Mouse (Mus musculus): ENCODE results near the gene Col24a1. TPM values are rescaled to one million over a fixed set of nuclear protein-coding genes. Genes with fewer than 3 reads are reported as not detected.

Gene Col24a1
- total RNA-seq, 2 experiments from 2014 or later, result 1.9 to 2.6 TPM

DNA sequence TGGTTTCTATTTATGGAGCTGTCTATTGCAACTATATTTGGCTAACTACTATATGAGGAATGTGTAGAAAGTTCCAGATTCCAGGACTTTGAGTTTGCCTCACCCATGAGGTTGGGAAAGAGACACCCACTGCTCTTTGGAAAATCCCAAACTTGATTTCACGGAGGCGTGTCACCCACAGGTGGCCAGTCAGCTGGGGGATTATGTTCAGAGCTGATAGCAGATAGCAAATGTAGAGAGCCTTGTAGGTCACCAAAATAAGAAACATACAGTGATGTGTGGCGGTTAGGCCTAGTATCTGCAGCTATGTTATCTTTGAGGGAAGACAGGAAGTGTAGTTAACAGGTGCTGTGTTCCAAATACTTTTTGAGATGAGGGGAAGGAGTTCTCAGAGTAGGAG lies 56.4 kb downstream of the Col24a1 start:
- no peak for DNase-seq (ENCODE audit: low spot score in 2 of 2)

DNA sequence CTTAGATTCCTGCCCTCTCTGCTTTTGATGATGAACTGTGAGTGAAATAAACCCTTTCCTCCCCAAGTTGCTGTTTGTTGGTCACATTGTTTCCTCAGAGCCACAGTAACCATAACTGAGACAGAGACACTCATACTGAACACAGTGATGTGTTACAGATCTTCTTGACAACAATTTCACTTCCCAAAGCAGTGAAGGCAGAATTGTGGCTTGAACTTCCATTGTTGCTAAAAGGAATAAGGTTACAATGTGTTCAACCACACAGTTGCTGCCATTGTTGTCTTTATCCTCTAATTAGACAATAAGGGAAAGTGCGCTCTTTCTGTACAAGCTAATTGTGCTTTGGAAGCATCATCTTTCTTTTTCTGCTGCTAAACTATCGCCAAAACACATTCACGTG lies 61.7 kb downstream of the Col24a1 start:
- no peak for DNase-seq (ENCODE audit: low spot score in 2 of 2)

DNA sequence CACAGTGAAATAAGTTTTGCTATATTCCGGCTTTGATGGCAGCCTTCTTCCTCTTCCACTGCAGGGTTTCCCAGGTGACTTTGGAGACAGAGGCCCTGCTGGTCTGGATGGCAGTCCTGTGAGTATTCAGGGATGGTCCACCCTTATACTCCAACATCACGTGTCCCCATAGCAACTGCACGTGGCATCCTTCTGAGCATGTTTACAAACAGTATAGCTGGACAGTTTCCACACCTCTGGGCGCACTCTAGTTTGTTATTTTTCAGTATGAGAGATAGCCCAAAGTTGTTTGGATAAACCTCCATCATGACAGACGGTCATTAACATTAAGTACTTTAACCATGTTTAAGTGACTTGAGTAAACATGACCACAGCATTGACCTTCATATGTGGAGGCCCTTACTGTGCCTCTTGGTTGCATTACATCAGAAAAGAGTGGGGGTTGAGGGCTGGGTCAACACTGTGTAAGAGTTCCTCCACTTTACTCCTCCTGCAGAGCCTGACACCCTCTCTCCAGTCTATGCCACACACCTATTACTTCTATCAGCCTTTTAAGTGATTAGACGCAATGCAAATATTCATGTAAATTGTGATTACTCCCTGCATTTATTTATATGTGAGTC lies 64.7 kb downstream of the Col24a1 start:
- DNase-seq (ENCODE audit: low spot score in 2 of 2), result no peak

DNA sequence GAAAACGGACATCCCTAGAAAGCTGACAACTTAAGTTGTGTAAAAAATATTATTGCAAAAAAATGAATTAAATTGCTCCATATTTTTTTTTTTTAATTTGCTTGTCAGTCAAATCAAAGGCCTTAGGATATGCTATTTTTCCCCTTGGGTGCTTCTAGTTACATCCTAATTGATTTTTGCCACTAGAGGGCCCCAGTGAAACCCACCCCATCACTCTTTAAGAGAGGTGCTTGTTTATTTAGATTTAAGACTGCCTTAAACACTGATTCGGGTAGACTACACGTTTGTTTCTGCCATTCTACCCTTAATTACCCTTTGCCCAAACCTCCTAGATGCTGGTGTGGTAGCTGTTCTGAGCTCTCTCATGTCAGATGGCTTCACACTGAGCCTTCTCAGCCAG lies 73.0 kb downstream of the Col24a1 start:
- DNase-seq (ENCODE audit: low spot score in 2 of 2), result no peak

DNA sequence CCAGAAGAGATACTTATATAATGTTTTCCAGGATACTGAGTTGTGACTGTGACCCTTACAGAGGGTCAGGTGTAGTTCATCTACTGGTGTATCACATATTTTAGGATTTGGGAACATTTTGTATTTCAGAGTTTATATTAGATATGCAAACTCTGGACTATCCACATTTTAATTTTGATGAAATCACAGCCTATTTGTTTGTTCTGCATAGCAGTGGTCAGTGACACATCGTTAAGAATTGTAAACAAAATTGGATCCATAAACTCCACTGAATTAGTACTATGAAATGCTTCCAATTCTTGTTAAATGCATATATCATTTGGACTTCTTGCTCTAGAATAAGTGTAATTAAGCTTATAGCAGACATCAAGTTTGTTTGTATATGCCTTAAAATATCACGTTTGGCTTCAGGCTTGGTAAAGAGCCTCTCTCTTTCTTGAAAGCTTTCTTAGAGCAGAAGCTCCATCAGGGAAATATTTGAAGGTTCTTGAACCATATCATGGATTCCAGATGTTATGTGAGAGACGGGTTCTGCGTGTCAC lies 75.0 kb downstream of the Col24a1 start:
- DNase-seq (ENCODE audit: low spot score in 2 of 2), result no peak

DNA sequence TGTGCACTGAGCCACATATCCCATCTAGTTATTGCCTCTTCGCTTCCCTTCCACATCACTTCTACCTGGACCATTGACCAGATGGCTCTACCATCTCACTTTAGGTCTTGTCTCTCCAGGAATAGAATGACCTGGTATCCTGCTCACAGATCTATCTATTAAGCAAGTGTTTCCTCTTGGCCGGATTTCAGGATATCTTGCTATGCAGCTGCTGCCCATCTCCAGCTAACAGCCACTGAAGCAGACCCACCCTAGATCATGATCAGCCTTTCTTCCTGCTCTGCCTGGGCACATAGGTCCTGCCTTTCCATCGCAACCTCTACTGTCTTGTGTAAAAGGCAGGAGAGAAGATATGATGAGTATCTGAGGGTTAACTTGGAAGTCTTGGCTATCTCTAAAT lies 84.0 kb downstream of the Col24a1 start:
- DNase-seq (ENCODE audit: low spot score in 2 of 2), result no peak

DNA sequence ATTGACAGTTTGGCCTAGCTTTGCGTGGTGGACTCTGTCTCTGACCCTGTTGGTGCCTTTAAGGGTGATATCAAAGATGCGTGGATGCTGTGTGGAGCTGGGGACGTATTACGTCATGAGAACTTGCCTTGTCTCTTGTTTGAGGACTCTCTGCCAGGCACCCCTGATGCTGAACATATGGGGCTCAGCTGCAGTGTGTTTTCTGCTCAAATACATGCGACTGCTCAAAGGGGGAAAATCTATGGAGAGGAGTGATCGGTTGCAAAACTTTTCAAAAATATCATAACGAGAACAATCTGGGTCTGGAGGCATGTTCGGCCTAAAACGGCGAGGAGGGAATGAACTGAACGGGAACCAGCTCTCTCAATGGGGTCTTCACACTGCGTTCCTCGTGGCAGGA lies 90.8 kb downstream of the Col24a1 start:
- DNase-seq (ENCODE audit: low spot score in 2 of 2), result no peak

DNA sequence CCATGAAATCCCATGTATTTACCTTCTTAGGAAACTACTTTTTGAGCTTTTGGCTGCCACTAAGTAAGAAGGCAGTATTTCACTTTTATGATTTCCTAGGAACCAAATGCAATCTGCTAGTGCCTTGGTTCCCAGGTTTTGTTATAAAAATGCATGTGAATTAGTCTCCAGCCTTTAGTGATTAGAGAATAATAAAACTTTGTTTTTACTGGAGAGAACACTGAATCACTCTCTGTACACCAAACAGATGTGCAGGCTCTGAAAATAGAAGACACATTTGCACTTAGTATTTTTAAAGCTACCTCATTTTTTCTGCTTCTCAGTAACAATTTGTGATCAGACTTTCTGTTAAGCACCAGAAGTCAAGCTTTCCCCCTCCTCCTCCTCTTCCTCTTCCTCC lies 94.2 kb downstream of the Col24a1 start:
- DNase-seq (ENCODE audit: low spot score in 2 of 2), result no peak

DNA sequence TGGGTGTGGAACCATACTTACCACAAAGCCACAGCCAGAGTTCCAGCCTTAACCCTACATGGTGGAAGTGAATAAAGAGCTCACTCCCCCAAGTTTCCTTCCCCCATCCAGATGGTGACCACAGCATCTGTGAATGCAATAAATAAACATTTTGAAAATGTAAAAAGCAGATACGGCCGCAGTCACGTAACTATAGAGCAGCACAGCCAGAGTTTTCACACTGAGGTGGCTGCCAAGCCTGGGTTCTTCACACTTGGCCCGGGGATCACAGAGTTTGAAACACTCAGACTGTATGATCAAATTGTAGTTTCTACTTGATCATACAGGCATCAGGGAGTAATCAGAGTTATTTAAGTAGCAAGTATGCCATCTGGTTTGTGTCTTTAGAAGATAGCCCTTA lies 98.4 kb downstream of the Col24a1 start:
- no peak for DNase-seq (ENCODE audit: low spot score in 2 of 2)

DNA sequence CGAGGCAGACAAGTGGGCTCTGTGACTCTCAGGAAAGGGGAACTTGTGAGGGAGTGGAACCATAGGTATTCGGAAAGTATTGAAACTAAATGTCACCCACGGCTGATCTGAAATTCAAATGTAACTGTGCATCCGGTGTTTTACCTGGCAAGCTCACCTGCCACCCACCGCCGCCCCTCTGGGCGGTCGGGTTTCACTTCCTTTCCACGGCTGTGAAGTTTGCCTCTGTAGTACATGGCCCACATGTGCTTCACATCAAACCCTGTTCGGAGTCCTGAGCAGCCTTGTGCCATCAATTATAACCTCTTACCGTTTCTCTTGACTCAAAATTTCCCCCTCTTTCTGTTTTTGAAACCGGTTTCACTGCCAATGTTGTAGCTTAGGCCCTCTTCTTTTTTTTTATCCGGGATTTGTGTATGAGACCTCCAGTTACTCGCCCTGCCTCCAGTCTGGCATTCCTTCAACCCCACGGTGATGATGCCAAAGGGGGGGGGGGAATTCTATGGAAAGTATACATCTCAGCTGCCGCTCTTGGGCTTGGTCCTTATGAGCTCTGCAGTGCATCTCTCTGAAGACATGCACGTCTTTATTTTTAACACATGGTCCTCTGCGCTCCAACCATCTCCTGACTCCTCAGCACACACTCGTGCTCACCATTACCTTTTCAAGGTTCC lies 99.9 kb downstream of the Col24a1 start:
- DNase-seq (ENCODE audit: low spot score in 2 of 2), result no peak

DNA sequence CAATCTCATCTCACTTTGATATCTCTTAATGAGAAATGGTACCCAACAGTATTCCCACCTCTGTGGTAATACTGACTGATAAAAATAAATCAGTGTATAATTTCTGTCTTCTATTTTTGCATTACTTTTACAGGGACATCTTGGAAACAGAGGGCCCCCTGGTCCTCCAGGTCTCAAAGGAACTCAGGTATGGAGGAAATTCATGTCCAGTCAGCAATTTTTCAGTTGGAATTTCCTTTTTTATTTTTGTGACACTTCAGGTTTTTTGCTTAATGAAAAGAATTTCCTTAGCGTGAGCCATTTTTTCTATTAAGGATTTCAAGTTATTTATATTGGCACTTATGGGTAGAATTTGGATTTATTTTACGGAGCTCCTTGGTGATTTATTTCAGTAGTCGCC lies 106.9 kb downstream of the Col24a1 start:
- DNase-seq (ENCODE audit: low spot score in 2 of 2), result no peak

DNA sequence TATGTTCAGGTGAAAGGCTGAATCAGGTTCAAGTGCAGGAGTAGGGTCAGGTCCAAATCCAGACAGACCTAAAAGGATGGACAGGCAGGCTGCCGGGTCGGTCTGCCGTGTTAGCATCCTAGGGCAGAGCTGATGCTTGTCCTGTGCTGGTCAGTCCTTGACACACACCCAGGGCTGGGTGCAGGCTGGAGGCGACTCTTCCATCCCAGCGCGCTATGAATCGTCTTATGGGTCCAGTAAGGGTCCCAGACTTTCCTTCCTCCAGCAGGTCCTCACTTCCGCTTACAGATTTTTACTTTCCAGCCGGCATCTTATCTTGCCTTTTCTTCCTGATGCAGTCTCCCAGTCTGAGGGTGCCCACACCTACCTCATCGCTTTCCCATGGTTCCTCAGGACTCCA lies 110.0 kb downstream of the Col24a1 start:
- DNase-seq (ENCODE audit: low spot score in 2 of 2), result no peak

DNA sequence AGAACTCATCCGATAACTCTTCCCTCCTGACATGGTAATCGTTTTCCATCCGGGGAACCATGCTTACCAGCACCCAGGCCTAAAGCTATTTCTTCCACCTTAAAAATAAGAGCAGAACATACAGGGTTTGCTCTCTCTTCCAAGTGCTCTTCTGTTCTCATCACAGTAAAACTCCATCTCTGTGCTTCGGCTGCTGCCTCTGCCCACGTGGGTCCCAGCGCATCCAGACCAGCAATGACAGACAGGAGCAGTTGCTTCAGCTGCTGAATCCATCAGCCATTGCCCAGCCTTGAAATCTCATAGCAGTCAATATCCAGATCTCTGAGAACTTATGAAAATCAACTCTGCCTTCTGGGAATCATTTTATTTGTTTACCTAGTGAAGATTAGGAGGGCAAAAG lies 110.7 kb downstream of the Col24a1 start:
- no peak for DNase-seq (ENCODE audit: low spot score in 2 of 2)

DNA sequence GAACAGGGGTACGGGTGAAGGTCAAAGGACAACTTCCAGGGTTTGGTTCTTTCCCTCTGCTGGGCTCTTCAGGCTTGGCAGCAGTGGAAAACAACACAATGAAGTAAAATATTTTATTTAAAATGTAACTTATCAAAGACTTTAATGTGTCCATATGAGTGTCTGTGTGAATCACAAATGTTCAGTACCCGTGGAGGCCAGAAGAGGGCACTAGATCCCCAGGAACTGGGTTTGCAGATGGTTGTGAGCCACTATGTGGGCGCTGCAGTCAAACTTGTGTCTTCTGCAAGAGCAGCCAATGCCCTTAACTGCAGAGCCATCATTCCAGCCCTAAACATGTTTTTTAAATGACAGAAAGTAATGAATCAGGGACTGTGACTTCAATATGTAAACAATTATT lies 115.8 kb downstream of the Col24a1 start:
- no peak for DNase-seq (ENCODE audit: low spot score in 2 of 2)

DNA sequence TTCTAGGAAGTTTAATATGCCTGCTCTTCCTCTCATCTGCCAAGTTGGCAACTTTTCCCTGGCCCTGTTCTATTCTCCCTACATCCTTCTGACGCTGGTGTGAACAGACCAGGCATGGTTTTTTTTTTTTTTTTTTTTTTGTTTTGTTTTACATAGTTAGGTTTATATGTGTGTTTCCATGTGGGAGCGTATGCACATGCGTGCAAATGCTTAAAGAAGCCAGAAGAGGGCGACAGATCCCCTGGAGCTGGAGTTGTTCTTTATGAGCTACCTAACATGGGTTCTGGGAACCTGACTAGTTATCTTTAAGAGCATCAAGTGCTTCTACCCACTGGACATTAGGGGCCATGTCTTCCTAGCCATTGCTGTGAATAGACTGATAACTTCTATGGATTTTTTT lies 119.9 kb downstream of the Col24a1 start:
- no peak for DNase-seq (ENCODE audit: low spot score in 2 of 2)

DNA sequence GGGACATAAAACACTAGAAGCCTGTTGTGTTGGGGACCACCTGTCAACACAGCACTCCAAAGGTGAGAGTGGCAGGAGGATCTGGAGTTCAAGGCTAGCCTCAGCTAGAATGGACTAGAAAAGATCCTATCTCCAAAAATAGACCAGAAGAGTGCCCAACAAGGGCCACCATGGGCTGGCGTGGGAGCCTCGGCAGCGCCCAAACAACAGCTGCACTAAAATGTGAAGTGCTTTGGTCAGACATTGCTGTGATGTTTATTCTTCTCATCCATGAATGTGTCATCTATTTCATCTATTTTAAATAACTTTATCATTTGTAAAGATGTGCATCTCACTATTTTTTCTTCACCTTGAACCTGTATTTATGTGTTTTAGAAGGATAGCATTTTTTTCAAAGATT lies 122.1 kb downstream of the Col24a1 start:
- DNase-seq (ENCODE audit: low spot score in 2 of 2), result no peak

DNA sequence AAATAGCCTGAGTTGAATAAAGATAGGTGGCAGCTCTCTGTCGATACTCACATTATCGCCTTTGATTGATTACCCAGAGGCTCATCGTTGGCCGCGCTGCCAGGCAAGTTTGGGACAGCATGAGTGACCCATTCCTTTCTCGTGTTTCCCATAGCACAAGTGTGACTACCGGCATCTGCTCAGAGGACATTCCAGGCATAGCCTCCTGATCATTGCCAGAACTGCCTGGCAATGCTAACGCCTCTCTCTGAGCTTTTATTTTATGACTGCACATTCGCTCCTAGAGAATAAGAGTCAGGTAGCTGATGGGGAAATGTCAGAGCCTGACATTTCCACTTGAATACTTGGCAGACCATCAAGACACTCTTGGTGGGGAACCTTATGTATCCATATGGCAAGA lies 125.5 kb downstream of the Col24a1 start:
- DNase-seq (ENCODE audit: low spot score in 2 of 2), result no peak

DNA sequence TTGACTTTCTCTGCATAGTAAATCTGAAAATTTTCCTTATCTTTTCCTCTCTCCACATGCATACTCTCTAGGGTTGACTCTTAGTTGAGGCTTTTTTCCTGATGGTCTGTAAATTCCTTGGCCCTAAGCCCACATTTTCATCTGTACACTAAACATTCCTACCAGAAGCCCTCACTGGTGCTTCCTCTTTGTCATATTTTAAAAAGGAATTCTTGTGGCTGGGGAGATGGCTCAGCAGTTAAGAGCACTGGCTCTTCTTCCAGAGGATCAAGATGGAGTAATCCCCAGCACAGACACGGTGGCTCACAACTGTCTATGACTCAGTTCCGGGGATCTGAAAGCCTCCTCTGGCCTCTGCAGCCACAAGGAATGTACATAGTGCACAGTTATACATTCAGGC lies 128.1 kb downstream of the Col24a1 start:
- DNase-seq (ENCODE audit: low spot score in 2 of 2), result no peak

DNA sequence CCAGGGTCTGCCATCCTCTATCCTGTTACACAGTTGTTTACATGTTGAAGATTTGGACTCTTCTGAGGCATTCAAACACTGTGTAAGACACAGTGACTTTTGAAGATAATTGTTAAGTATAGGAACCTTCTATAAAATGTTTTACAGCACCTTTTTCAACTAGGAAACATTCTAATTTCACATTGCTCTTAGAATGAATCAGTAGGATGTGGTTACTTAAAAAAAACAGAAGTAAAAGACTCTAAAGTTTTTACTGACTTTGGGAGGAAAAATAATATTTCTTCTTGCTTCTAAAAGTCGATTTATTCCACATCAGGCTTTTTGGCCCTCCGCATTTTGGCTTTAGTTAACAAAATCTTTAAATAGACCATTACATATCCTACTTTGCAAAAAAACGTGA lies 129.8 kb downstream of the Col24a1 start:
- DNase-seq (ENCODE audit: low spot score in 2 of 2), result no peak

DNA sequence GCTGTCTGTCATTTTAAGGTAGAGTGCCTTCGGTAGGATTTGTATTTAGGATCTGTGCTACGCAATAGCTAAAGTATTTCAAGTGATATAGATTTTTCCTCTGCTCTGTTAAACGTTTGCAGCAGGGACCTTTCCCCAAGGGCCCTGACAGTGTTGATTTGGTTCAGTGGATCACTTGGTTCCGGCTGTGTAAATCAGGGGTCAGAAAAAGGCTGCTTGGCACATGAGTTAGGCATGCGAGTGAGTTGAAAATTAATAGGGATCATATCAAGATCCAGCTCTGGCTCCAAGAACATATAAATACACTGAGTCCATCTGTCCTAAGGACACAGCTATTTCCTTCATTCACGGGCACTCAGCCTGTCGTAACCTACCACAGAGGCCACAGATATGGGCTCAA lies 146.1 kb downstream of the Col24a1 start:
- DNase-seq (ENCODE audit: low spot score in 2 of 2), result no peak

DNA sequence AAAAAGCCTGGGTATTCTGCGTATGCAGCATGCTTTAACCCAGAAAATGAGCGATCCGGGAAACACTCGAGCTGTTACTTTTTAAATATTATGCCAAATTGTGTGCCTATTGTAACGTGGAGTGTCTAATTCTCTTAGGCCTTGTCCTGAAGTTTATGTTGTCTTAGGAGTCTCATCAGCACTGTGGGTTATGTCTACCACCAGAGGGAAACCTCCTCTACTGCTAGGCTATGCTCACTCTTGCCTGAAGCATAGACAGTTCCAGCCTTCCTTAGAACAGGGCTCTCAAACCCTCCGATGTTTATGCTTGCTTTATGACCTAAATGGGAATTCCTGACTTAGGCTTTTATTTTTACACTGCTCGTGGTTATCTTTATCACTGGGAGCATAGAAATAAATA lies 146.8 kb downstream of the Col24a1 start:
- no peak for DNase-seq (ENCODE audit: low spot score in 2 of 2)

DNA sequence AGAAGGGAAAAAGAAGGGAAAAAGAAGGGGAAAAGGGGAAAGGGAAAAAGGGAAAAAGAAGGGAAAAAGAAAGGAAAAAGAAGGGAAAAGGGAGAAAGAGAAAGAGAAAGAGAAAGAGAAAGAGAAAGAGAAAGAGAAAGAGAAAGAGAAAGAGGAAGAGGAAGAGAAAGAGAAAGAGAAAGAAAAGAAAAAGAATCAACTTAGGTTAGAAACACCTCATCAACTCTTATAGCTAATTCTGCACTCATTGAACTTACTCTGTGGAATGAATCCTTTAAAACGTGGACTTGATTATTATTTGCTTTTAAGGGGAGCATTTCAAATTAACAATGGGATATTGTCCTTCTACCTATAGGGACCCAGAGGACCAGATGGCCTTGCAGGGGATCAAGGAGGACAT lies 148.7 kb downstream of the Col24a1 start:
- no peak for DNase-seq (ENCODE audit: low spot score in 2 of 2)

DNA sequence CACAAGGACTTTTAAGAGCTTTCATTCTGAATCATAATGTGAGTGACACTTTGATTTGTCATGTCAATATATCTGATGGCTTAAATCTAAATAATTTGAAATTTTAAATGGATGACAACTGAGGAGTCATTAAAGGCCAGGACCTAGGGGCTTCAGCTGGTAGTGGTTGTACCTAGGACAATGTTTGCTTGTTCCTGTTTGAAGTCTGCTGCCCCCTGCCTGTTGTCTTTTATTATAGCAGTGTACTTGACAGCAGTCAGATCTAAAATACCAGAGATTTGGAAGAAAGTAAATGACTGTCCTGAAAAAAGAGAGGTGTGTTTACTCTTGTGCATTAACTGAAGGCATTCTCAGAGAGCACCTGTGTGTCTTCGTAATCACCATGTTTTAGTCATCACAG lies 150.0 kb downstream of the Col24a1 start:
- peak; percentile 32 to 35 for DNase-seq (ENCODE audit: low spot score in 2 of 2)
